Mouse (Mus musculus) left cerebral cortex, postnatal 36 days (tissue): Measurements from ENCODE around the gene Castor2. TPM values are rescaled to one million over a fixed set of nuclear protein-coding genes. Genes with fewer than 3 reads are reported as not detected.

Experiments used
- DNase-seq, 2 experiments: peaks; one replicate each; pipeline ENCODE4 v3.0.0; 2021 to 2022; ENCODE audit warnings: low spot score in 2 of 2, mixed read lengths in 1 of 2
- intact Hi-C: fragments of 180-260 bp; cut with DNase I; formaldehyde crosslinking; loops from one replicate; pipeline ENCODE4 v1.15.1; 2025
- total RNA-seq, 2 experiments: library from RNA; stranded (reverse); gene quantifications; 2 replicates each; pipeline ENCODE4 v1.2.3; 2021

The Castor2 gene
- total RNA-seq: 10 to 100 TPM; 81.8 to 92.0 TPM

DNA sequence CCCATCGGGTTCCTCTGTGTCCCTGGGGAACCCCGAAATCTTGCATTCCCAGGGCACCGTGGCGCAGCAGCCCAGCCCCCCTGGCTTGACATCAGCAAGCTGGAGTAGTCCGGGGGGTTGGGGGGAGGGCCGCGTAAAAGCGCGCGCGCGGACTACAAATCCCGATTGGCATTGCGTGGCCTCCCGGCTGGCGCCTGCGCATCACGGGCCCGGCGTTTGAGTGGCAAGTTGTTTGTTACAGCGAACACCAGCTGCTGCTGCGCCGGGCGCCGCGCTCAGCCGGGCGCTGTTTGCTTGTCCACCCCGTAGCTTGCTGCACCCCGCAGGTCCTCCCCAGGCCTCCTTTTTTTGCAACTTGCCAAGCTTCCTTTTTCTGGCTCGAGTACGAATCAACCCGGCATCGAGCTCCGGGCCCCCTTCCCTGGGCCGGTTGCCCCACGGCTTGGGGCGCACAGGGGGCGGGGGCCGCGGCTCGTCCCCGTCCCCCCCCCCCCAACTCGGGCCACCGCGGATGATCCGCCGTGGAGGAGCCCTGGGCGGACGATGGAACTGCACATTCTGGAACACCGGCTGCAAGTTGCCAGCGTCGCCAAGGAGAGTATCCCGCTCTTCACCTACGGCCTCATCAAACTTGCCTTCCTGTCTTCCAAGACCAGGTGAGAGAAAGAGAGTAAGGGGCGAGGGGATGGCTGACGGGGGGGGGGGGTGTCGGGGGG lies at the start of gene Castor2:
TSS of gene Castor2 (plus strand) at position 216 of the 716 bp plus-strand sequence.
- DNase-seq: peak; percentile 95 to 96
- intact Hi-C loops: no loop called here

DNA sequence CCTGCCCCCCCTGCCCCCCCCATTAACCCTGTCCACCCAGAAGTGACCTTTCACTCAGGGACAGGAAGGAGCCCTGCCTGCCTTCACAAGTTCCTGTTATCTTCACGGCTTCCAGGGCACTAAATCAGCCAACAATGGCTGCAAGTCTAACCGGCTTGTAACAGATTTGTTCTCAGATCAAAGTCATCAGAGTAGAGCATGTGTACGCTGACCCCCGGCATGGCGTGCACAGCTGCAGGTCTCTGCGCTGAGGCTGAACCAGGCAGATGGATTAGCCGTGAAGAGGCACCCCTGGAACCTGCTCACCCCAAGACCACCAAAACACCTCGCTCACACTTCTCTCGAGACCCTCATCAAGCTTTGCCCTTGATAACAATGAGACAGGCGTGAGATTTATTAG lies 48.8 kb upstream of the Castor2 start:
- intact Hi-C loops: no loop called here
- DNase-seq: no peak

DNA sequence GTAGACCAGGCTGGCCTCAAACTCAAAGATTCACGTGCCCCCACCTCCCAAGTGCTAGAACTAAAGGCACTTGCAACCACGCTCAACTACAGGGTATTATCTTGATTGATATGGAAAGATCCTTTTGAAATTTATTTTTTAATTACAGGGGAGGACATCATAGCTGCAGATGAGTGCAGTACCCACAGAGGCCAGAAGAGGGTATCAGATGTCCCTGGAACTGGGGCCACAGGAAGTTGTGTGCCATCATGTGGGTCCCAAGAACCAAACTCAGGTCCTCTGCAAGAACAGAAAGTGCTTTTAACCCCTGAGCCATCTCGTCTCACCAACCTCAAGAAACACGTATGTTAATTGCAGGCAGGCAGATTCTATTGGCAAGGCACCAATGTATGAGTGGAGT lies 46.9 kb upstream of the Castor2 start:
- DNase-seq: no peak
- intact Hi-C loops: no loop called here

DNA sequence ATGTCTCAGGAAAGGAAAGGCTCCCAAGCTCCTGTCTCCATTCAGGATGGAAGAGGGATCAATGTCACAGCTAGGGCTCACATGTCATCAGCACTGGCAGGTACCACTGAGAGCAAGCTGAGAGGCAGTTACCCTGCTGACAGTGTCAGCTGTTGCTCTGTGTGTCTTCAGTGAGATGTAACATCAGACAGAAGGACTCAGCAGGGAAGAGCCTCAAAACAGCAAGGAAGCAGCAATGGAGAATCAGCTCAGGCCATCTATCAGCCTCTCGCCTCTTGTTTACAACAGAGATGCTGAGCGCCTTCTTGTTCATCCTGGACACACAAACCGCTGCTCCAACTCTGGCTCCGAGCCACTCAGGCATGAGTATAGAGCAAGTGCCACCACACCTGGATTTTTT lies 45.0 kb upstream of the Castor2 start:
- intact Hi-C loops: no loop called here
- no peak for DNase-seq

DNA sequence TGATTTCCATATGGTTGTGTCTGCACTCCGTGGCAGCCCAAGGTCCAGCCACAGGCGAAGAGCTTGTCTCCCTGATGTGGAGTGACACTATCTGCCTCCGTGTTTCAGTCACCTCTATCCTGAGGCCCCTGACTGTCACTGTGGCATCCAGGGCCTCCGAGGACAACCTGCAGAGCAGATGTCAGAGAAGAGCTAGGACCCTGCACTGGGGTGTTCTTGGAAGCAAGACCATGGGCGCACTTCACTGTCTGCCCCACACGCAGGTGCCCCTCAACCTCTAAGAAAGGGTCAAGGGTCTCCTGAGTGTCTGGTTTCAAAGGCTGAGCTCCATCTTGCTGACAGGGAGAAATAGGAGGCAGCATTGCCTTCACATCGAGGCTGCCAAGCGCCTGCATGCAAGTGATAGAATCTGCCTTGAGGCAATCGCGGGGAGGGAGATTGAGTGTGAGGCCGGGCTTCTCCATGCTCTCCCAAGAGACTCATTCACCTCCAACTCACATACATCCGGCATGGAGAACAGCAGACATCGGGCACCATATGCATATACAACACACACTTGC lies 40.6 kb upstream of the Castor2 start:
- DNase-seq: no peak
- intact Hi-C loops: no loop called here

DNA sequence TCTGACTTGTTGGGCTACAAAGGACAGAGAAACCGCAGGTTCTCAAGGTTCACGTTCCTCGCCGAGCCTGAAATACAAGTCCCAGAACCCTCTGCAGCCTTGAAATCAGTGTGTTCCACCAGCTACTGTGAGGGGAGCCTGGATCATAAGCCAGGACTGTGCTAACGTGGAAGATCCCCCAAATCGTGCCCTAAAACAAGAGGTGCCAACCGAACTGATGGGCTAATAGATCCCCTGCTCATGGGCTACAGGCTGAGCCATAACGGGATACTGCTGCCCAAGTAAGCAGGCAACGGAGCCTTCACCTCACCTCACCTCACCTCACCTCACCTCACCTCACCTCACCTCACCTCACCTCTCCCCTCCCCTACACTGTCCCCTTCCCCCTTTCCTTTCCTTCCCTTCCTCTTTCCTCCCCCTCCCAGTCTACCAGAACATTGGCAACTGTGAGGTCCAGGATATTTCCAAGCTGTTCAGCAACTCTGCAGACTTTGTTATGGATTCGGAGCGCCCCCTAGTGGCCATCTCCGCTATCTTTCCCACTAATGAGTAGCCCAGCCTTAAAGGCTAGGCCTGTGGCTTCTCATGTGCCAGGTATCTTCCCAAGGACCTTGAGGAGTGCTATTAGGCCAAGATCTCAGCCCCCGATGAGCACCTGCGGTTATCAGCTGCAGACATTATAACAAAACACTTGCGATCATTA lies 36.0 kb upstream of the Castor2 start:
- DNase-seq: peak; percentile 69 to 81
- intact Hi-C loops: no loop called here

DNA sequence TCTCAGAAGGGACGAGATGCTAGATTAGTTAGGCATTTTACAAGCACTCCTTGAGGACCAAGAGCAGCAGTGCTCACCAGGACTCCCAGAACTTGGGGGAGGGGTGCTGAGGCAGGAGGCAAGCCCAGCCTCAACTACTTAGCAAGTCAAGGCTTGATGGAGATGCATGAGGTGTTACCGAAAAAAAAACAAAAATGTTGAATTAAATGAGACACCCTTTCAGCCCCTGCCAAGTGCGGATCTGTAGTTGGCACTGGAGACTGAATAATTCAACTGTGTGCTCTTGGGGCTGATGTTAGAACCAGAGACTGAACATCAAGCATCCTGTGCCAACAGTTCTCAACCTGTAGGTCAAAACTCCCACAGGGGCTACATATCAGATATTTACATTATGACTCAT lies 33.2 kb upstream of the Castor2 start:
- no peak for DNase-seq
- intact Hi-C loops: no loop called here

DNA sequence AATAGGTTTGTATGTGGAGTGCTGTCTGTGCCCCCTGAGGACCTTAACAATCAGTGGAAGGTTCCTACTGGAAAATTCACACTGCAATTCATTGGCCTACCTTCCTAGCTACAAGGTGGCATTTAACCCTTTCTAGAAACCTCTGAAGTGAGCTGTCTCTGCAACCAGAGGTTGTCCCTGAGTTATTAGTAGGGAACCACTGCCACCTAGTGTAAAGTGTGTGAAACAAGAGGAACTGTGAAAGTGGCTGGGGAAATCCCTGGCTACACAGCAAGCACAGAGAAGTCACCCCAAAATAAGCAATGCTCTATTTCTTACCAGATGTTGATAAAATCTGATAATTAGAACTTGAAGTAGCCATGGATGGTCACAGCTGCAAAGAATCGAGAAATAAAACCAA lies 31.6 kb upstream of the Castor2 start:
- DNase-seq: no peak
- intact Hi-C loops: no loop called here

DNA sequence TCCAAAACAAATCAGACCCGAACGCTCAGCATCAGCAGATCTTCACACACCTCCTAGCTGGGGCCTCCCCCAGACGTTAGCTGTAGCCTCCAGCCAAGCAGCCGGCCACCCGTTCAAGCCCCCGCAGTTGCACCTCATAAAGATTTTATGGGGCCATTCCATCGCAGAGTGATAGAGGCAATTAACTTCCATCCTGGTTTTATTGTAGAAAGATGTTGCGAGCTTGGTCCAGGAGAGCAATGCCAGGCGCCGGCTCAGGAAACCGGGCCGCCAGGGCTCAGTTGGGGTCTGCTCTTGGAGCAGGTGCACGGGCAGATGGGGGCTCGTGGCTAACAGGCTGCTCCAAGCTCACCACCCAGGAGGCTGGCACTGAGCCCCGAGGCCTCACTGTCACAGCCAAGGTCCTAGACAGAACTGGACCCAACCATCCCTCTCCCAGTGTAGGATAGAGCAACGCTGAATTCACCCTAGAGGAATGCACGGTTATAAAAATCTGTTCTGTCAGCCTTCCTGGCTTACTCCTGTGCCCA lies 25.9 kb upstream of the Castor2 start:
- no peak for DNase-seq
- intact Hi-C loops: no loop called here

DNA sequence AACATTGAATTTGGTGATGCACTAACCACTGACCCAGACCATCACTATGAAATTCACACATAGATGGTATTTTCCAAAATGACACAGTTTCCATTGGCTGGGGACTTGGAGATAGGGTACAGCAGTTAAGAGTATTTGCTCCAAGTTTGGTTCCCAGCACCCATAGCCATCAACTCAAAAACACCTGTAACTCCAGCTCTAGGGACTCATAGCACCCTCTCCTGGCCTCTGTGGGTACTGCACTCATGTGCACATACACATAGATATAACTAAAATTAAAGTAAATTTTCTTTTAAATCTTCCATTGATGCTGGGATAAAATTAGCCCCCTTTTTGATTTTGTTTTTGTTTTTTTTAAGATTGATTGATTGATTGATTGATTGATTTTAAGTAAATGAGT lies 25.1 kb upstream of the Castor2 start:
- DNase-seq: no peak
- intact Hi-C loops: no loop called here

DNA sequence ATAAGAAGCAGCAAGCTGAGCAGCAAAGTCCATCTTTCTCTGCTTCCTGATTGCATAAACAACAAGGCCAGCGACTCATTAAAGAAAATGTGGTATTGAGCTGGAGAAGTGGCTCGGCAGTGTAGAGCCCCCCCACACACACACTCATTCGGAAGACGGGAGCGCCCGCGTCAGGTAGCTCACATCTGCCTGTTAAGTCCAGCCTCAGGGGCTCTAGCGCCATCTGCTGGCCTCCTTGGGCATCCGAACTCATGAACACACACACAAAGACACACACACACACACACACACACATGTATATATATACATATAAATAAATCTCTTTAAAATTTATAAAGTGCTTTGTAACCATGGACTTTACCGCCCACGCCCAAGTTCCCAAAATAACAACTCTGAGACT lies 23.3 kb upstream of the Castor2 start:
- intact Hi-C loops: no loop called here
- DNase-seq: no peak

DNA sequence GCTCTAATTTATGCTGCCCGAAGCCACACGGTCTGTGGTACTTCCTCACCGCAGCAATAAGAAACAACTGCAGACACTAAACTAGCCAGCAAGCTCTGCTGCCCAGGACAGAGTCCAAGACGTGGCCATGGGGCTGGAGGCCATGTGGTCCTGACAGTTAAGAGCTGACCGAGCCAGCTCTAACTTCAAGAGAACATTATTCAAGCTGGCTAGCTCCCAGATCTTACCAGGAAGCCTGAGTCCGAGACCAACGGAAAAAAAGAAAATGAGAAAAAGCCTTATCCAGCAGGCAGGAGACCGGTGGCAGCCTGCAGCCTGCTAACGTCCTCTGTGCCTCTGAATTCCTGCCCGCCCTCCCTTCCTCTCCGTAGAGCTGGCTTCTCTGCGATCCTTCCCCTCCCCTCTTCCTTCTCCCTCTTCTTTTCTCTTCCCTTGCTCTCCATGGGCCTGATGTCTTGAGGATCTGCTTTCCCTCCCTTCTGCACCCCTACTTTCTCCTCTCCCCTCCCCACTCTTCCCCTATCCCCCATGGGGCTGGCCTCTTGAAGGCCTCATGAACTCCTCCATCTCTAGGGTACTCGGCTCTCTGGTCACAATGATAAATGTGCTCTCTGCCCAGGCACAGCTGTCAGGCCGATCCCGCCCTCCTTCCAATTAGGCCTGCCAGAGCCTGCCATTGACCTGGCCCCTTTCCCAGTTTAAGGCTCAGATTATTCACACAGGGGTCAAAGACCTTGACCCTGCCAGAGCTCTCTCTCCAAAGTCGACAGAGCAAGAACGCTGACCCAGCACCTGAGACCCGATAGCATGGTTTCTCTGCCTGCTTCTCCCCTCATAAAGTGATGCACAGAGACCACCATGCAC lies 18.6 kb upstream of the Castor2 start:
- intact Hi-C loops: no loop called here
- no peak for DNase-seq

DNA sequence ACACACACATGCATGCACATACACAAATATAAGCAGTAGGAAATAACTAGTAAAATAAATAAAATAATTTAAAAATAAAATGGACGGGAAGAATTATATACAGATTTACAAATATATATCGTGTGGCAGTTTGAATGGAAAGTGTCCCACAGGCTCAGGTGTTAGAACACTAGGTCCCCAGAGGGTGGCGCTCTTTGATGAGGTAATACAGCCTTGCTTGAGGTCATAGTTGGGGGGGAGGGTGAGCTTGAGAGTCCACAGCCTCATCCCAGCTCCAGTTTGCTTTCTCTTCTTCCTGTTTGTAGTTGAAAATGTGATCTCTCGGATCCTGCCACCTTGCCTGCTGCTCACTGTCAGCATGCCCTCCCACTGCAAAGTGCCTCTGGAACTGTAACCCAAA lies 14.3 kb upstream of the Castor2 start:
- DNase-seq: no peak
- intact Hi-C loops: no loop called here

DNA sequence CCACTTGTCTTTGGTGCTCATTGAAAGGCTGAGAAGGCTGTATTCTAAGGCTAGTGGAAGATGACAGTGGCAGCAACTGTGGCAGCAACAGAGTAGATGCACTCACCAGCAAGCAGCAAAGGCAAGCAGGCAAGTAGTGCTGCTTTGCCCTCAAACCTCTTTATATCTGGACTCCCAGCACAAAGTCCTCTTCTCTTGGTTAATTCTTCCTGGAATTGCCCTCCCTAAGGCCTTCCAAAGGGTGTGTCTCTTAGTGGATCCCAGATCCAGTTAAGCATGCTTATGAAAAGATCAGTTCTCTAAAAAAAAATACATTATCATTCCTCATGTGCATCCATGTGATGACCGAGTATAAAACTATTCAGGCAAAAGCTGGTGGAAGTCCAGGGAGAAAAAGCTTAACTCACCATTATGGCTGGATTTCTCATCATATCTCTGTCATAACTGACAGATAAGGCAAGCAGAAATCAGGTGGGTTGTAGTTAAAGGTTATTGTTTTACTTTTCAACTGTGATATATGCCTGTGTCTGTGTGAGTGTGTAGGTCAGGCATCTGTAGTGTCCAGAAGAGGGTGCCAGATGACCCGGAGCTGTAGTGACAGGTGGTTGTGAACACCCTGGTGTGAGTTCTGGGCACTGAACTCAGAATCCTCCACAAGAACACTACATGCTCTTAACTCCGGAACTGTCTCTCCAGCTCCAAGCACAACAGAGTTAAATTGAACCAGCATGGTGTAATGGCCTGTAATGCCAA lies 13.4 kb upstream of the Castor2 start:
- DNase-seq: no peak

DNA sequence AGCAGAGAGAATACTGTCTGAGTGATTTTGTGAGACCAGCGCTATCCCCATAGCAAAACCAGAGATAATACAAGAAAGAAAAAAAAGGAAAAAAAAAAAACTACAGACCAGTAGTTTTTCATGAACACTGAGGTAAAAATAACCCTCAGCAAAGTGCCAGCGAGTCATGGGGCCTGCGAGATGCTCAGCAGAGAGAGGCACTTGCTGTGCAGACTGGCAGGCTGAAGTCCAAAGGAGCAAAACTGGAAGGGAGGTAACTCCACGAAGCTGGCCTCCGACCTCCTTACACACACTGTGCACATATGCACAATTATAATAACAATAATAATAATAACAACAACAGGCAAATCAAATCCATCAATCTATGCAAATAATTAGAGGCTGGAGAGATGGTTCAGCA lies 12.3 kb upstream of the Castor2 start:
- DNase-seq: no peak
- intact Hi-C loops: no loop called here

More for the DNA sequence above, 13.4 kb upstream of the Castor2 start:
- intact Hi-C loops: no loop called here

DNA sequence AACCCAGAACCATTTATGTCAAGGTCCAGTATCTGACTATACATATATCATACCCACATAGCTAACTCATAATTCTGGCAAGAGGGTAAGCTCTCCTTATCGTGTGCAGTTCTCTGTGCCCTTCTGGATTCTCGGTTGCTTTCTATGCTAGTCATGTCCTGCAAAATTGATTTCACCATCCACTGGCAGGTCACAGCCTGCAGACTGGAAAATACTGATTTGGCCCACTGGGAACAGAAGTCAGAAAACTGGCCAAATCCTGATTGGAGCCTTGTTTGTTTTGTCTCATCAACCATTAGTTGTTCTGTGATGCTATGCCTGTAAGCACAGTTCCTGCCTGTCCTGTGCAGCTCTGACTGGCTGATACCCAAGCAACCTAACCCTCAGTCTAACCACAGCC lies 3.7 kb upstream of the Castor2 start:
- no peak for DNase-seq
- intact Hi-C loops: no loop called here

DNA sequence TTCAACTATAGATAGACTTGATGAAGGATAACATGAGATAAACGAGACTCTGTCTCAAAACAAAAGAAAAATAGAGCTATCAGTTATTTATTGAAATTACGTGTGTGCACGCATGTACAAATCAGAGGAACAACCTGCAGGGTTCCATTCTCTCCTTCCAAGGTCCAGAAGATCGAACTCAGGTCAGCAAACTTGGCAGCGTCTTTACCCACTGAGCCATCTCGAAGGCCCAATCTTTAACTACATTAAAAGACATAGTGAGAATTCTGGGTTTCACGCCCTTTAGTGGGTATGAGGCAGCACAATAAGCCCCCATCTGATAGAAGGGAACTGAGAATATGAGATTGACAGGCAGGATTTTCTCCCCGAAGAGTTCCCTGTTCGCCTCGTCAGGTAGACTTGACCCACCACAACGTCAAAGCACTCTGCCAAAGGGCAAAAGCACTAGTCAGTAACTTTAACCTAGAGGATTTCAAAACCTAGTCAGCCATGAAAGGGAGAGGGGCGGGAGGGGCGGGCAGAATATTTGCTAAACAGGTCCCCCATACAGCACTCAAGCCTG lies 1.1 kb upstream of the Castor2 start:
- intact Hi-C loops: no loop called here
- no peak for DNase-seq

DNA sequence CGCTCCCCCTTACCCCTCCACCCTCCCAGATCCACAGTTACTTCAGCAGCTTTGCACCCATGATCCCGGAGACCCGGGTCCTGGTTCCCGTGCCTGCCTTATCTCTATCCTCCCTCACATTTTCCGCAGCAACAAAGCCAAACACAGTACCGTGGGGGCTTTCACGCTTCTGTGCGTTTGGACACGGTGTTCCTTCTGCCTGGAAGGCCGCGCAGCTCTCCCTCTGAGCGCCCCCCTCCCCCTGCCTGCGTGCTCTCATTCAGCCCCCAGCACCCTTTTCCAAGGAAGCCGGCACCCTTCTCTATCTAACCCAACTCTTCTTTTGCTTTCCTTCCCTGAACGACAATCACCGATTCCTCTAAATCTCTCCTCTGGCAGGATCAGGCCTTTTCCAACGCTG lies 535 bp upstream of the Castor2 start:
- intact Hi-C loops: no loop called here

DNA sequence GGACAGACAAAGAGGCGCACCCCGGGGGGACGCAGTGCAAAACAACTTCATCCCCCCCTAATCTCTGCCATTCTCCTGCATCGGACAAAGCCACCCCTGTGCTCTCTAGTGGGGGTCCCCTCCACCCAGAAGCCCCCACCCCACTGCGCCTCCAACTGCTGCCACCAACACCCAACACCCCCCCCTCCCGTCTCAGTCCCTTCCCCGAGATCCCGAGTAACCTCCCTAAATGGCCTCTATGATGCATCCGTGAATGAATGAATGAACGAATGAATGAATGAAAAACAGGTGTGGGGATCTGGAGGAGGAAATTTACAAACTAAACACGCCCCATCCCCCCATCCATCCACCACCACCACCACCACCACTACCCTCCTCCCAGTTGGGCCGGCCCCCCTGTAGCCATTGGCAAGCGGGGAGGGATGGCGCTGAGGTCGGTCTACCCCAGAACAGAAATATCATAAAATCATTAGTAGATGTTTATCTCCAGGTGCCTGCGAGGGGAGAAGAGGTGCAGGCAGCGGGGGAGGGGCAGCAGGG lies 791 bp downstream of the Castor2 start:
- intact Hi-C loops: no loop called here
- no peak for DNase-seq

More for the DNA sequence above, 535 bp upstream of the Castor2 start:
- peak in 1 of 2 experiments; percentile 60 for DNase-seq
